Mouse (Mus musculus) liver, embryonic 12.5 days (tissue): ENCODE measurements at regions not wholly inside any gene's neighbourhood (a gene's known extent, or its start where the extent isn't known, plus 50 kb on each side); places are given as distances from the start of the nearest gene placed in this dataset.

Source experiments
- ATAC-seq: fragments of 200-750 bp; cut with Nextera tagmentation; 2 replicates; pipeline ENCODE4 v1.8.0; 2017; ENCODE audit warnings: moderate number of reproducible peaks, mild to moderate bottlenecking, moderate library complexity
- H3K27ac ChIP-seq: fragments of 300-500 bp; sonication (generic); 2 replicates; pipeline ENCODE4 v1.5.1; 2016; ENCODE audit warnings: mild to moderate bottlenecking
- H3K27me3 ChIP-seq: fragments of 300-500 bp; sonication (generic); replicated peaks from 2 replicates; pipeline ENCODE4 v1.6.1; 2016; ENCODE audit warnings: mild to moderate bottlenecking, moderate library complexity
- H3K36me3 ChIP-seq: fragments of 300-500 bp; sonication (generic); 2 replicates; pipeline ENCODE4 v1.6.1; 2016; ENCODE audit warnings: mild to moderate bottlenecking, moderate library complexity
- H3K4me1 ChIP-seq: fragments of 300-500 bp; sonication (generic); 2 replicates; pipeline ENCODE4 v1.6.1; 2016
- H3K4me2 ChIP-seq: fragments of 300-500 bp; sonication (generic); 2 replicates; pipeline ENCODE4 v1.6.1; 2016; ENCODE audit warnings: mild to moderate bottlenecking, moderate library complexity
- H3K4me3 ChIP-seq: fragments of 300-500 bp; sonication (generic); 2 replicates; pipeline ENCODE4 v1.5.1; 2016; ENCODE audit warnings: mild to moderate bottlenecking, moderate library complexity
- H3K9ac ChIP-seq: fragments of 300-500 bp; sonication (generic); 2 replicates; pipeline ENCODE4 v1.6.1; 2016; ENCODE audit warnings: mild to moderate bottlenecking, moderate library complexity
- H3K9me3 ChIP-seq: fragments of 300-500 bp; sonication (generic); replicated peaks from 2 replicates; pipeline ENCODE4 v1.6.1; 2016; ENCODE audit warnings: mild to moderate bottlenecking, moderate library complexity
- WGBS: fragments of 180-500 bp; shearing (Covaris S2); methylation state at CpG from one replicate; pipeline ENCODE4 v1.1.7; 2016; ENCODE audit not compliant: insufficient replicate concordance; 5-methylcytosine and 5-hydroxymethylcytosine counted together

- Histone ChIP-seq H3K27ac (no peak overlapping the region), H3K27me3 (no peaks in the 10 kb centered on the region), H3K9ac (no peak overlapping the region), H3K4me1 (peaks cover 3% of the 10 kb centered on the region; the same call in 1 of the 2 replicates), H3K9me3 (no peaks in the 10 kb centered on the region), H3K36me3 (no peaks in the 10 kb centered on the region), H3K4me2 (no peak overlapping the region), H3K4me3 (no peak overlapping the region)
- ATAC-seq = peak; percentile 46
- 67% methylated on average over 11 of the region's 11 CpGs for WGBS
Observed at GRCm38 (mm10) chr15:36914239-36915100, 93.1 kb downstream of the Zfp706 start.

DNA sequence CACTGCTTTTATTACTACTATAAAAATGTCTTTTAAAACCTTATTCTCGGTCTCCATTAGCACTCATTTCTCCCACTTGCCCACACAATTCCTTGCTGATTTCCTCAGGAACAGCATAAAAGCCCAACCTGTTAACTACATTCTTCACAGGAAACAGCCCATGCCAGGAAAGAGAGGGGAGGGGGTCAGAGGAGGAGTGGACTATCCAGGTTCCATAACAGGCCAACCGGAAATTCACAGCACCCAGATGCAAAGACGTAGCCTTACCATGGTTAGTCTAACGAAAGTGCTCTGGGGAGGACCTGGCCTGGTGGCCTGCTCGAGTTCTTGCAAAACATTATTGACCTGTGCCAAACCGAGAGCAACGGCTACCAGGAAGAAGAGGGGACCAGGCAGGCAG is 94.3 kb downstream of the Zfp706 start:
- Histone ChIP-seq H3K9me3 (no peaks in the 10 kb centered on the region), H3K4me1 (peaks cover 4% of the 10 kb centered on the region), H3K27me3 (no peaks in the 10 kb centered on the region), H3K36me3 (no peaks in the 10 kb centered on the region), H3K27ac (no peak overlapping the region), H3K9ac (no peak overlapping the region), H3K4me3 (no peak overlapping the region), H3K4me2 (no peak overlapping the region)
- WGBS = 67% methylated on average over 7 of the region's 7 CpGs
- no peak for ATAC-seq

- Histone ChIP-seq H3K36me3 (no peaks in the 10 kb centered on the region), H3K27me3 (no peaks in the 10 kb centered on the region), H3K4me2 (no peak overlapping the region), H3K9me3 (no peaks in the 10 kb centered on the region), H3K27ac (no peak overlapping the region), H3K4me1 (peaks cover 17% of the 10 kb centered on the region), H3K9ac (no peak overlapping the region), H3K4me3 (no peak overlapping the region)
- no peak for ATAC-seq
- WGBS = 59% methylated on average over 2 of the region's 2 CpGs
Observed at GRCm38 (mm10) chr15:36910272-36910671, 97.3 kb downstream of the Zfp706 start.

DNA sequence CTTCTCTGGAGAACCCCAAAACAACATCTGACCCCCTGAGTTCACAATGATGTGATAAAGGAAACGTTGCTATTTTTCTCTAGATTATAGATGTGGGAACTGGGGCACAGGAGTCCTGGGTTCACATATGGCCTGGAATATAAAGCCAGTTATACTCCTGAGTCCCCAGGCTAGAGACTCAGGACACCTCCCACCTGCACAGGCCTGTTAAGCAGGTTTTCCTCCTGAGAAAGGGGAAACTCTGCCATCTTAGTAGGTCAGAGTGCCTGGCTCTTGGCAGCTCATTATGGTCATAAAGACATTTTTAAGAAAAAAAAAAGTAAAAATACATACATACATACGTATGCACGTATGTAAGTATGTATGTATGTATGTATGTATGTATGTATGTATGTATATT is 98.1 kb downstream of the Zfp706 start:
- Histone ChIP-seq H3K4me2 (no peak overlapping the region), H3K36me3 (no peaks in the 10 kb centered on the region), H3K9me3 (no peaks in the 10 kb centered on the region), H3K4me3 (no peak overlapping the region), H3K27ac (no peak overlapping the region), H3K9ac (no peak overlapping the region), H3K27me3 (no peaks in the 10 kb centered on the region), H3K4me1 (peaks cover 17% of the 10 kb centered on the region)
- ATAC-seq = no peak
- WGBS = 69% methylated on average over 3 of the region's 3 CpGs

DNA sequence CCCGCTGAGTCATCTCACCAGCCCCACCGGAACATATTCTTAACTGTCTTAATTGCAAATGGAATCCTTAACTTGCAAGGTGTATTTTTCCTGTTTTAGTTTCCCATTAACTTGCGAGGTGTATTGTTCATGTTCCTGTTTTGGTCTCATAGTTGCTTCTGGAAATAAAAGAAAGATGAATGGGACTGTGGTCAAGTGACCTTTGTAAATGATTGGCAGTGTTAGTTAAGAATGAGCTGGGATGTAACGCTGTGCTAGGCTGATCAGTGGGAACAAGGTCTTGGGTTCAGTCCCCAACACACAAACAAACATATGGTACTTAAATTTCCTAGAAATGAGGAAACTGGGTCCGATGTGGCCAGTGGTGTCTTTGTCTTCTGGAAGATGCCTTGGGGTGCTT is 100.8 kb downstream of the Zfp706 start:
- Histone ChIP-seq H3K9me3 (no peaks in the 10 kb centered on the region), H3K27me3 (0 out of 2 replicates have a peak, but pooled peaks cover under 1% of the 10 kb centered on the region), H3K4me1 (peaks cover 35% of the 10 kb centered on the region), H3K36me3 (no peaks in the 10 kb centered on the region), H3K4me3 (no peak overlapping the region), H3K9ac (no peak overlapping the region), H3K4me2 (no peak overlapping the region), H3K27ac (no peak overlapping the region)
- 56% methylated on average over 5 of the region's 5 CpGs for WGBS
- no peak for ATAC-seq

DNA sequence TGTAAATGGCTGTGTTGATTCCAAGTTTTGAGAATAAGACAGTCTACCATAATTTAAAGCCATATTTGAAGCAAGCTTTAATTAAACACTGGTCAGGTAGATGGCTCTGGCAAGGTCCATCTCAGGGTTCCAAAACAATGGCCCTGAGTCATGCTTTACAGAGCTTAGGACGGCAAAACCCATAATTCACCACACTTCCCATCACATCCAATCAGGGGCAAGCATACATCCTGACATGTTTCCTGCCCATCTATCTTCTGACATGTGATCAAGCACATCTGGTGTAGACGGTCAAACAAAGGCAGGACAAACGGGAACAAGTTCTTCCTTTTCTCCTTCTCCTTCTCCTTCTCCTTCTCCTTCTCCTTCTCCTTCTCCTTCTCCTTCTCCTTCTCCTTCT is 101.5 kb downstream of the Zfp706 start:
- H3K36me3 ChIP-seq = no peaks in the 10 kb centered on the region
- no peak overlapping the region for H3K4me3 ChIP-seq
- H3K27me3 ChIP-seq = 0 out of 2 replicates have a peak, but pooled peaks cover 4% of the 10 kb centered on the region
- no peaks in the 10 kb centered on the region for H3K9me3 ChIP-seq
- H3K4me2 ChIP-seq = no peak overlapping the region
- peaks cover 43% of the 10 kb centered on the region for H3K4me1 ChIP-seq
- no peak overlapping the region for H3K9ac ChIP-seq
- no peak for ATAC-seq
- WGBS = 28% methylated on average over 3 of the region's 3 CpGs
- no peak overlapping the region for H3K27ac ChIP-seq

DNA sequence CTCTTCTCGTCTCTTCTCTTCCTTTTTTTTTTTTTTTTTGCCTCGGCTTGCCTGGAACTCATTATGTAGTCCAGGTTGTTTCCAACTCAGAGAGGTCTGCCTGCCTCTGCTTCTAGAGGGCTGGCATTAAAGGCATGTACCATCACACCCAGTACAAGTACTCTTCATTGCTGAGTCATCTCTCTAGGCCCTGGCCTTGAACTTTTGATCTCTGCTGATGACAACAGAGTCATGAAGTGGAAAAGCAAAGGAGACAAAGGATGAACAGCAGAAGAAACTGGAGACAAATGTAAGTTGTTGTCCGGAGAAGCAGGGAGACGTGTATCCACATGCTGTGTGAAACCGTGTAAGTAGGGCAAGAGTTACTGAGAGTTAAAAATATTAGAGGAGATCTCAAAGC is 103.7 kb downstream of the Zfp706 start:
- Histone ChIP-seq H3K4me2 (no peak overlapping the region), H3K9ac (no peak overlapping the region), H3K27me3 (0 out of 2 replicates have a peak, but pooled peaks cover 4% of the 10 kb centered on the region), H3K36me3 (no peaks in the 10 kb centered on the region), H3K4me3 (no peak overlapping the region), H3K9me3 (no peaks in the 10 kb centered on the region), H3K27ac (no peak overlapping the region), H3K4me1 (peaks cover 56% of the 10 kb centered on the region)
- WGBS = 60% methylated on average over 5 of the region's 5 CpGs
- no peak for ATAC-seq

DNA sequence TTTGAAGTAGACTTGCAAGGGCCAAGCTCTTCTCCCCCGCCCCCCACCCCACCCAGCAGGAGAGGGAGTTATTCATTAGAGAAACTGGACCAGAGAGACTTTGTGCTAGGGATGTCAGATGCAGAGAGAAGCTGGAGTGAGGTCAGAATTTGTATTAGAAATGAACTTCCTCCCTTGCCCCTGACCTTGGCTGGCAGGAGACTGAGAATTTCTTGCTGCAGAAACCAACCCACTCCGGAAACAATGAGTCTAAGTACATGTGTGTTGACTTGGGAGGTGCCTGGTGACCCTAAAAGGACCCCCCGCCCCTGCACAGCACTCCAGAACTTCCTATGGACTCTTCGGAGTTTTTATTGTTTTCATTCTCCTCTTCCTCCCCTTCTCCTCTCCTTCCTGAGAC is 104.3 kb downstream of the Zfp706 start:
- Histone ChIP-seq H3K9me3 (no peaks in the 10 kb centered on the region), H3K4me2 (no peak overlapping the region), H3K36me3 (no peaks in the 10 kb centered on the region), H3K27ac (no peak overlapping the region), H3K4me1 (peaks cover 55% of the 10 kb centered on the region), H3K9ac (no peak overlapping the region), H3K27me3 (0 out of 2 replicates have a peak, but pooled peaks cover 4% of the 10 kb centered on the region), H3K4me3 (no peak overlapping the region)
- 25% methylated on average over 4 of the region's 4 CpGs for WGBS
- ATAC-seq = no peak

- ATAC-seq = peak; percentile 34; the same call in 1 of the 2 replicates
- no peaks in the 10 kb centered on the region for H3K9me3 ChIP-seq
- peaks cover 41% of the 10 kb centered on the region for H3K4me1 ChIP-seq
- no peak overlapping the region for H3K4me2 ChIP-seq
- H3K27ac ChIP-seq = no peak overlapping the region
- H3K4me3 ChIP-seq = no peak overlapping the region
- H3K9ac ChIP-seq = no peak overlapping the region
- no peaks in the 10 kb centered on the region for H3K36me3 ChIP-seq
- WGBS = 10% methylated on average over 6 of the region's 7 CpGs
- H3K27me3 ChIP-seq = 0 out of 2 replicates have a peak, but pooled peaks cover 4% of the 10 kb centered on the region
Observed at GRCm38 (mm10) chr15:36901830-36902285, 105.7 kb downstream of the Zfp706 start.

- H3K36me3 ChIP-seq = no peaks in the 10 kb centered on the region
- no peaks in the 10 kb centered on the region for H3K9me3 ChIP-seq
- no peak overlapping the region for H3K9ac ChIP-seq
- no peak; the same call in 1 of the 2 replicates for ATAC-seq
- peaks cover 39% of the 10 kb centered on the region for H3K4me1 ChIP-seq
- no peak overlapping the region for H3K27ac ChIP-seq
- no peak overlapping the region for H3K4me3 ChIP-seq
- 0 out of 2 replicates have a peak, but pooled peaks cover 4% of the 10 kb centered on the region for H3K27me3 ChIP-seq
- no peak overlapping the region for H3K4me2 ChIP-seq
- WGBS = 52% methylated on average over 5 of the region's 5 CpGs
Observed at GRCm38 (mm10) chr15:36901350-36901749, 106.2 kb downstream of the Zfp706 start.

DNA sequence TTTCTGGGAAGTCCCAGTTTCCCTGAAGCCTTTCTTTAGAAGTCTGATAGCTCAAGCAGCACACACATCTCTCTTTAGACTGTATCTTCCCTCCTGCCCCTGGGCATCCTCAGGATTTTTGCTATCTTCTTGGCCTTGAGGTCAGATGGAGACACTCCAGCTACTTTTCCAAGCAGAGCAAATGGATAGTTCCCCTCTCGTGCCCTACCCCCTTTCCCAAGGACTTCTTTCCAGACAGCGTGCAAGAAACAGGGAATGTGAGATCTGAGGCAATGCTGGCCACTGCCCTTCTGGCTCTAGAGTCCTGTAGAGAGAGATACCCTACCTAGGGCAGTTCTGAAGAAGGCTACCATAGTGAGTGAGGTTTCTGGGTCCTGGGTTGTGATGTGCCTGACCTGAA is 106.6 kb downstream of the Zfp706 start:
- Histone ChIP-seq H3K9me3 (no peaks in the 10 kb centered on the region), H3K4me3 (no peak overlapping the region), H3K27me3 (peaks cover 8% of the 10 kb centered on the region; the same call in 1 of the 2 replicates), H3K27ac (no peak overlapping the region), H3K4me2 (no peak overlapping the region), H3K9ac (no peak overlapping the region), H3K36me3 (no peaks in the 10 kb centered on the region), H3K4me1 (peaks cover 39% of the 10 kb centered on the region)
- ATAC-seq = no peak
- whole genome bisulfite sequencing = 45% methylated on average over 2 of the region's 2 CpGs

DNA sequence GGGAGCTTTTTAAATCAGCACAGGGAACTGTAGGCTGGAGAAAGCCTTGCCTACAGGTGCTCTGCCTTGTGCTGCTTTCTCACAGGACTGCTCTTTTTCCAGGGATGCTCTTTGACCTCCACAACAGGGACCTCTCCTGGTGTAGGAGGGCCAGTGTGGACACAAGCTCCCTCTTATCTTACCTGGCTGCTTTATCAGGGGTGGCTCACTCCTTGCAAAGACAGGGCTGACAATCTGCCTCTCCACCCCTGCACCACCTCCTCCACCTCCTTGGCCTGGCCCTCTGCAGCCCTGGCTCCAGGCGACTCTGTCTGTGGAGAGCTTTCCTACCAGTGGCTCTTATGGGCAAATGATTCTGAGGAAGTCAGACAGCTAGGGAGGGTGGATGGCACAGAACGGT is 107.7 kb downstream of the Zfp706 start:
- WGBS = 47% methylated on average over 2 of the region's 2 CpGs
- ATAC-seq = no peak
- no peaks in the 10 kb centered on the region for H3K36me3 ChIP-seq
- no peak overlapping the region for H3K4me3 ChIP-seq
- no peak overlapping the region for H3K9ac ChIP-seq
- H3K27ac ChIP-seq = no peak overlapping the region
- peaks cover 16% of the 10 kb centered on the region; the same call in 1 of the 2 replicates for H3K27me3 ChIP-seq
- H3K4me1 ChIP-seq = peaks cover 39% of the 10 kb centered on the region
- H3K9me3 ChIP-seq = no peaks in the 10 kb centered on the region
- no peak overlapping the region for H3K4me2 ChIP-seq
